Mouse (Mus musculus) ES-E14 (cell line): ENCODE results near the gene Kcnk6. TPM values are rescaled to one million over a fixed set of nuclear protein-coding genes. Genes with fewer than 3 reads are reported as not detected.
A peak's percentile ranks its signal among the peaks of the same experiment; 100 is the strongest.
"Not testable (repeated sequence)": the region's sequence is repeated elsewhere in the genome, so short reads cannot be mapped to it uniquely, and the experiment has no call there.

ENCODE experiments used
- DNase-seq: peaks from one replicate; pipeline ENCODE4 v3.0.0-alpha.2; 2013; ENCODE audit warnings: low read depth, low spot score
- H3K27ac ChIP-seq: 2 replicates; pipeline ENCODE4 v1.5.1; 2012; ENCODE audit warnings: low read depth, mild to moderate bottlenecking, low read length, moderate library complexity, mixed read lengths; ENCODE audit not compliant: poor library complexity, insufficient read depth, severe bottlenecking
- H3K36me3 ChIP-seq: 2 replicates; pipeline ENCODE4 v1.6.1; 2012; ENCODE audit warnings: mild to moderate bottlenecking, low read length, moderate library complexity, mixed read lengths; ENCODE audit not compliant: control insufficient read depth, poor library complexity, insufficient read depth, severe bottlenecking
- H3K4me1 ChIP-seq, 2 experiments: fragments of 150-350 bp in 1 of 2; sonication (generic) in 1 of 2; 2 replicates each; pipeline ENCODE4 v1.6.1; 2012; ENCODE audit warnings: low read length in 2 of 2, mild to moderate bottlenecking in 1 of 2, mixed read lengths in 1 of 2; ENCODE audit not compliant: control insufficient read depth in 2 of 2, insufficient read depth in 2 of 2, poor library complexity in 1 of 2
- H3K4me3 ChIP-seq, 2 experiments: fragments of 150-350 bp in 1 of 2; sonication (generic) in 1 of 2; 2 replicates each; pipeline ENCODE4 v1.5.1; 2012; ENCODE audit warnings: low read length in 2 of 2, low read depth in 1 of 2, mild to moderate bottlenecking in 1 of 2, mixed read lengths in 1 of 2; ENCODE audit not compliant: insufficient read depth in 1 of 2, poor library complexity in 1 of 2, severe bottlenecking in 1 of 2
- H3K9ac ChIP-seq: 2 replicates; pipeline ENCODE4 v1.6.1; 2012; ENCODE audit warnings: low read depth, mild to moderate bottlenecking, low read length, mixed read lengths; ENCODE audit not compliant: poor library complexity, insufficient read depth, severe bottlenecking
- H3K9me3 ChIP-seq: fragments of 150-350 bp; sonication (generic); 2 replicates; pipeline ENCODE4 v1.6.1; 2012; ENCODE audit warnings: low read depth, mild to moderate bottlenecking, low read length; ENCODE audit not compliant: control insufficient read depth, insufficient read depth
- CHD2 ChIP-seq: IDR thresholded peaks from 2 replicates; pipeline ENCODE4 v1.6.1; 2014; ENCODE audit warnings: mild to moderate bottlenecking, low read depth, low read length, inconsistent platforms
- HCFC1 ChIP-seq: IDR thresholded peaks from 2 replicates; pipeline ENCODE4 v1.6.1; 2012; ENCODE audit warnings: low read length, inconsistent platforms, borderline replicate concordance; ENCODE audit not compliant: insufficient read depth
- MAFK ChIP-seq: IDR thresholded peaks from 2 replicates; pipeline ENCODE4 v1.6.1; 2014; ENCODE audit warnings: mild to moderate bottlenecking, low read depth, low read length, inconsistent platforms; ENCODE audit not compliant: insufficient read depth
- ZC3H11A ChIP-seq: IDR thresholded peaks from 2 replicates; pipeline ENCODE4 v1.6.1; 2012; ENCODE audit warnings: low read depth, mild to moderate bottlenecking, inconsistent platforms, low read length, borderline replicate concordance
- ZNF384 ChIP-seq: IDR thresholded peaks from 2 replicates; pipeline ENCODE4 v1.6.1; 2012; ENCODE audit warnings: low read depth, low read length, inconsistent platforms
- in situ Hi-C, 2 experiments: fragments of 600-800 bp; cut with MboI; formaldehyde crosslinking; loops; one replicate each; pipeline ENCODE4 v1.15.1; 2025; ENCODE audit warnings: low sequenced_read_pairs in 2 of 2, inconsistent platforms in 1 of 2; ENCODE audit not compliant: unreplicated experiment in 2 of 2
- total RNA-seq: library from RNA; depleted of rRNA; stranded (reverse); fragments of 300-350 nt; gene quantifications from 2 replicates; pipeline ENCODE4 v1.2.3, GENCODE M21; 2012

Kcnk6 gene
- total RNA-seq, 1 experiment, result 6.2 TPM

- no peak for TF ChIP-seq ZC3H11A
- no peak for TF ChIP-seq HCFC1
- no peak for TF ChIP-seq ZNF384
- no peak for TF ChIP-seq MAFK
- no peak for TF ChIP-seq CHD2
- no peak for DNase-seq
- H3K4me3 ChIP-seq, result peak overlapping the region; percentile 41 to 48; a peak in 3 of 4 replicates
- H3K36me3 ChIP-seq, result peaks cover 24% of the 10 kb centered on the region; the same call in 1 of the 2 replicates
- H3K4me1 ChIP-seq, result peaks cover 0 to 17% of the 10 kb centered on the region in 2 experiments; a peak in 1 of 4 replicates
- peak overlapping the region; percentile 12; the same call in 1 of the 2 replicates for H3K9ac ChIP-seq
- no peaks in the 10 kb centered on the region for H3K9me3 ChIP-seq
- in situ Hi-C loops, result no loop called here
- no peak overlapping the region for H3K27ac ChIP-seq
These were observed 14.5 kb upstream of the Kcnk6 start for GRCm38 (mm10) chr7:29246619-29247313.

- Histone ChIP-seq H3K9ac (no peak overlapping the region), H3K9me3 (no peaks in the 10 kb centered on the region), H3K4me3 (no peak overlapping the region), H3K4me1 (peaks cover 0 to 17% of the 10 kb centered on the region in 2 experiments; a peak in 1 of 4 replicates), H3K36me3 (peaks cover 29% of the 10 kb centered on the region; the same call in 1 of the 2 replicates), H3K27ac (no peak overlapping the region)
- in situ Hi-C loops, result no loop called here
- TF ChIP-seq ZC3H11A, result no peak
- TF ChIP-seq HCFC1, result no peak
- TF ChIP-seq MAFK, result no peak
- no peak for TF ChIP-seq ZNF384
- TF ChIP-seq CHD2, result no peak
- DNase-seq, result no peak
These were observed 13.7 kb upstream of the Kcnk6 start for GRCm38 (mm10) chr7:29246015-29246414.

- TF ChIP-seq ZC3H11A, result 0 out of 2 replicates have a peak, but pooled peaks have one; percentile 13
- TF ChIP-seq ZNF384, result no peak
- Histone ChIP-seq H3K9ac (no peak overlapping the region), H3K36me3 (peaks cover 29% of the 10 kb centered on the region; the same call in 1 of the 2 replicates), H3K4me3 (no peak overlapping the region), H3K9me3 (no peaks in the 10 kb centered on the region), H3K4me1 (peaks cover 0 to 17% of the 10 kb centered on the region in 2 experiments; a peak in 1 of 4 replicates), H3K27ac (no peak overlapping the region)
- DNase-seq, result peak; percentile 46
- in situ Hi-C loops, result no loop called here
These were observed 12.6 kb upstream of the Kcnk6 start for GRCm38 (mm10) chr7:29244732-29245416.

- peaks cover 3 to 4% of the 10 kb centered on the region in 2 experiments; a peak in 2 of 4 replicates for H3K4me1 ChIP-seq
- H3K9me3 ChIP-seq, result no peaks in the 10 kb centered on the region
- peak; percentile 100 for DNase-seq
- peak within 1 kb of the TSS; percentile 89 for H3K9ac ChIP-seq
- H3K27ac ChIP-seq, result peak within 1 kb of the TSS; percentile 72
- TF ChIP-seq ZC3H11A (no peak), HCFC1 (peak; percentile 68; the same call in 1 of the 2 replicates), CHD2 (peak; percentile 93), ZNF384 (no peak), MAFK (no peak)
- in situ Hi-C loops, result no loop called here
- peak within 1 kb of the TSS; percentile 79 to 81 for H3K4me3 ChIP-seq
- peaks cover 7% of the 10 kb centered on the region; the same call in 1 of the 2 replicates for H3K36me3 ChIP-seq
These were observed 6.0 kb upstream of the Kcnk6 start, which contains the start of gene Yif1b for GRCm38 (mm10) chr7:29238019-29238967. Yif1b (plus strand) TSS chr7:29238329.

GRCm38 (mm10) chr7:29237596-29237995 lies 5.3 kb upstream of the Kcnk6 start:
- H3K9me3 ChIP-seq, H3K36me3 ChIP-seq, in situ Hi-C loops, H3K27ac ChIP-seq, DNase-seq, H3K4me1 ChIP-seq: not testable (repeated sequence)
- peak overlapping the region; percentile 60; the same call in 1 of the 2 replicates for H3K9ac ChIP-seq
- peak overlapping the region; percentile 25 to 66; a peak in 3 of 4 replicates for H3K4me3 ChIP-seq
